Mouse (Mus musculus): Measurements from ENCODE around the gene Doc2b. TPM values are rescaled to one million over a fixed set of nuclear protein-coding genes. Genes with fewer than 3 reads are reported as not detected.

Gene Doc2b
- 0.46 and 0.57 TPM in 2 replicates for polyA plus RNA-seq (2016; fragmentation: Nextera tagmentation; extraction: Ambion mirVana)

- peak; percentile 42 for DNase-seq (ENCODE audit: low spot score)
- H3K36me3 ChIP-seq: no peaks in the 10 kb centered on the region
- peak within 1 kb of the TSS; percentile 53 for H3K4me3 ChIP-seq
- H3K9me3 ChIP-seq (replicated peaks): no peaks in the 10 kb centered on the region
- H3K27me3 ChIP-seq (ENCODE audit: low read depth, poor library complexity, severe bottlenecking): peaks cover 88% of the 10 kb centered on the region
- H3K27ac ChIP-seq (replicated peaks): peak within 1 kb of the TSS; percentile 68
- H3K4me1 ChIP-seq: peaks cover 45% of the 10 kb centered on the region
- 5% methylated on average over 36 of the region's 37 CpGs for WGBS
These were observed at the start of gene Doc2b for GRCm38 (mm10) chr11:75796029-75796445. Doc2b (minus strand) TSS chr11:75796049.

GRCm38 (mm10) chr11:75842904-75843619 is 47.2 kb upstream of the Doc2b start:
- DNase-seq (ENCODE audit: low spot score): no peak
- peaks cover 73% of the 10 kb centered on the region for H3K4me1 ChIP-seq
- no peaks in the 10 kb centered on the region for H3K9me3 ChIP-seq (replicated peaks)
- peak overlapping the region; percentile 50; the same call in 1 of the 2 replicates for H3K27ac ChIP-seq (replicated peaks)
- H3K27me3 ChIP-seq (ENCODE audit: low read depth, poor library complexity, severe bottlenecking): no peaks in the 10 kb centered on the region
- WGBS: 77% methylated on average over 4 of the region's 4 CpGs
- H3K36me3 ChIP-seq: no peaks in the 10 kb centered on the region
- no peak overlapping the region for H3K4me3 ChIP-seq

GRCm38 (mm10) chr11:75841503-75841902 is 45.7 kb upstream of the Doc2b start:
- DNase-seq (ENCODE audit: low spot score): no peak
- Histone ChIP-seq H3K27me3 (ENCODE audit: low read depth, poor library complexity, severe bottlenecking) (no peaks in the 10 kb centered on the region), H3K36me3 (no peaks in the 10 kb centered on the region), H3K27ac (replicated peaks) (peak overlapping the region; percentile 61; the same call in 1 of the 2 replicates), H3K9me3 (replicated peaks) (no peaks in the 10 kb centered on the region), H3K4me1 (peaks cover 70% of the 10 kb centered on the region), H3K4me3 (no peak overlapping the region)
- WGBS: 58% methylated on average over 3 of the region's 3 CpGs

GRCm38 (mm10) chr11:75839536-75840430 is 43.9 kb upstream of the Doc2b start:
- Histone ChIP-seq H3K27ac (replicated peaks) (peak overlapping the region; percentile 0), H3K27me3 (ENCODE audit: low read depth, poor library complexity, severe bottlenecking) (no peaks in the 10 kb centered on the region), H3K4me1 (peaks cover 63% of the 10 kb centered on the region), H3K4me3 (no peak overlapping the region), H3K36me3 (no peaks in the 10 kb centered on the region), H3K9me3 (replicated peaks) (no peaks in the 10 kb centered on the region)
- 81% methylated on average over 12 of the region's 12 CpGs for whole genome bisulfite sequencing
- no peak for DNase-seq (ENCODE audit: low spot score)

- DNase-seq (ENCODE audit: low spot score): no peak
- Histone ChIP-seq H3K36me3 (no peaks in the 10 kb centered on the region), H3K4me1 (peaks cover 59% of the 10 kb centered on the region), H3K9me3 (replicated peaks) (no peaks in the 10 kb centered on the region), H3K4me3 (no peak overlapping the region), H3K27ac (replicated peaks) (peak overlapping the region; percentile 0; the same call in 1 of the 2 replicates), H3K27me3 (ENCODE audit: low read depth, poor library complexity, severe bottlenecking) (no peaks in the 10 kb centered on the region)
- WGBS: 82% methylated on average over 10 of the region's 10 CpGs
These were observed 43.1 kb upstream of the Doc2b start for GRCm38 (mm10) chr11:75838861-75839426.

- no peak for DNase-seq (ENCODE audit: low spot score)
- WGBS: 68% methylated on average over 11 of the region's 11 CpGs
- H3K4me1 ChIP-seq: peaks cover 42% of the 10 kb centered on the region
- H3K4me3 ChIP-seq: no peak overlapping the region
- H3K27me3 ChIP-seq (ENCODE audit: low read depth, poor library complexity, severe bottlenecking): no peaks in the 10 kb centered on the region
- H3K9me3 ChIP-seq (replicated peaks): no peaks in the 10 kb centered on the region
- H3K27ac ChIP-seq (replicated peaks): no peak overlapping the region
- H3K36me3 ChIP-seq: no peaks in the 10 kb centered on the region
These were observed 40.4 kb upstream of the Doc2b start for GRCm38 (mm10) chr11:75836240-75836610.

- Histone ChIP-seq H3K36me3 (no peaks in the 10 kb centered on the region), H3K27me3 (ENCODE audit: low read depth, poor library complexity, severe bottlenecking) (no peaks in the 10 kb centered on the region), H3K4me3 (no peak overlapping the region), H3K4me1 (peaks cover 38% of the 10 kb centered on the region), H3K27ac (replicated peaks) (no peak overlapping the region), H3K9me3 (replicated peaks) (no peaks in the 10 kb centered on the region)
- DNase-seq (ENCODE audit: low spot score): no peak
- 82% methylated on average over 11 of the region's 11 CpGs for WGBS
These were observed 39.9 kb upstream of the Doc2b start for GRCm38 (mm10) chr11:75835587-75836239.

- peaks cover 17% of the 10 kb centered on the region for H3K4me1 ChIP-seq
- no peak overlapping the region for H3K4me3 ChIP-seq
- no peak for DNase-seq (ENCODE audit: low spot score)
- no peak overlapping the region for H3K27ac ChIP-seq (replicated peaks)
- no peaks in the 10 kb centered on the region for H3K36me3 ChIP-seq
- H3K27me3 ChIP-seq (ENCODE audit: low read depth, poor library complexity, severe bottlenecking): no peaks in the 10 kb centered on the region
- no peaks in the 10 kb centered on the region for H3K9me3 ChIP-seq (replicated peaks)
- 88% methylated on average over 6 of the region's 6 CpGs for WGBS
These were observed 37.2 kb upstream of the Doc2b start for GRCm38 (mm10) chr11:75833081-75833480.

- no peak for DNase-seq (ENCODE audit: low spot score)
- H3K27ac ChIP-seq (replicated peaks): no peak overlapping the region
- H3K9me3 ChIP-seq (replicated peaks): no peaks in the 10 kb centered on the region
- WGBS: 92% methylated on average over 3 of the region's 3 CpGs
- H3K27me3 ChIP-seq (ENCODE audit: low read depth, poor library complexity, severe bottlenecking): no peaks in the 10 kb centered on the region
- peaks cover 12% of the 10 kb centered on the region for H3K4me1 ChIP-seq
- H3K4me3 ChIP-seq: no peak overlapping the region
- no peaks in the 10 kb centered on the region for H3K36me3 ChIP-seq
These were observed 34.5 kb upstream of the Doc2b start for GRCm38 (mm10) chr11:75830386-75830785.

- no peak for DNase-seq (ENCODE audit: low spot score)
- H3K27ac ChIP-seq (replicated peaks): no peak overlapping the region
- no peaks in the 10 kb centered on the region for H3K9me3 ChIP-seq (replicated peaks)
- H3K36me3 ChIP-seq: no peaks in the 10 kb centered on the region
- H3K4me1 ChIP-seq: peaks cover 6% of the 10 kb centered on the region; the same call in 1 of the 2 replicates
- no peaks in the 10 kb centered on the region for H3K27me3 ChIP-seq (ENCODE audit: low read depth, poor library complexity, severe bottlenecking)
- WGBS: 91% methylated on average over 8 of the region's 8 CpGs
- no peak overlapping the region for H3K4me3 ChIP-seq
These were observed 31.6 kb upstream of the Doc2b start for GRCm38 (mm10) chr11:75827414-75827813.

GRCm38 (mm10) chr11:75823506-75823905 is 27.7 kb upstream of the Doc2b start:
- no peak overlapping the region for H3K4me3 ChIP-seq
- 66% methylated on average over 7 of the region's 7 CpGs for WGBS
- H3K4me1 ChIP-seq: 0 out of 2 replicates have a peak, but pooled peaks cover 2% of the 10 kb centered on the region
- no peak for DNase-seq (ENCODE audit: low spot score)
- H3K36me3 ChIP-seq: no peaks in the 10 kb centered on the region
- H3K27ac ChIP-seq (replicated peaks): no peak overlapping the region
- no peaks in the 10 kb centered on the region for H3K9me3 ChIP-seq (replicated peaks)
- 0 out of 2 replicates have a peak, but pooled peaks cover 6% of the 10 kb centered on the region for H3K27me3 ChIP-seq (ENCODE audit: low read depth, poor library complexity, severe bottlenecking)

GRCm38 (mm10) chr11:75813085-75813484 is 17.2 kb upstream of the Doc2b start:
- WGBS: 68% methylated on average over 10 of the region's 10 CpGs
- Histone ChIP-seq H3K27me3 (ENCODE audit: low read depth, poor library complexity, severe bottlenecking) (peaks cover 9% of the 10 kb centered on the region; the same call in 1 of the 2 replicates), H3K27ac (replicated peaks) (no peak overlapping the region), H3K4me1 (peaks cover 11% of the 10 kb centered on the region), H3K36me3 (no peaks in the 10 kb centered on the region), H3K4me3 (no peak overlapping the region), H3K9me3 (replicated peaks) (no peaks in the 10 kb centered on the region)
- DNase-seq (ENCODE audit: low spot score): no peak

Measured in midbrain, embryonic 10.5 days (tissue).